Mouse (Mus musculus): ENCODE measurements around the gene Ccdc162. TPM values are rescaled to one million over a fixed set of nuclear protein-coding genes. Genes with fewer than 3 reads are reported as not detected.

Gene Ccdc162
- polyA plus RNA-seq, 1 experiment from 2014 or later: 0.42 TPM

Small RNA genes within 50 kb of the gene (microRNA-seq; reads per million reads assigned to microRNA genes)
- not detected for gene Mir3473b

Other genes with a start within 250 kb of the Ccdc162 start
- 44.5 and 48.0 TPM in 2 replicates for gene Mical1, start 240.3 kb downstream of the Ccdc162 start, polyA plus RNA-seq (2016; fragmentation: Nextera tagmentation; extraction: Ambion mirVana)
- 61.2 and 65.7 TPM in 2 replicates for gene Smpd2, start 226.3 kb downstream of the Ccdc162 start, polyA plus RNA-seq (2016; fragmentation: Nextera tagmentation; extraction: Ambion mirVana)
- 0.80 and 0.93 TPM in 2 replicates for gene Ppil6, start 226.2 kb downstream of the Ccdc162 start, polyA plus RNA-seq (2016; fragmentation: Nextera tagmentation; extraction: Ambion mirVana)
- 138 and 143 TPM in 2 replicates for gene Cd164, start 197.2 kb downstream of the Ccdc162 start, polyA plus RNA-seq (2016; fragmentation: Nextera tagmentation; extraction: Ambion mirVana)
- gene Cep57l1, start 93.2 kb upstream of the Ccdc162 start, polyA plus RNA-seq (2016; fragmentation: Nextera tagmentation; extraction: Ambion mirVana): 23.5 and 24.1 TPM in 2 replicates
- 18.5 and 23.3 TPM in 2 replicates for gene Sesn1, start 93.3 kb upstream of the Ccdc162 start, polyA plus RNA-seq (2016; fragmentation: Nextera tagmentation; extraction: Ambion mirVana)

Data from embryonic facial prominence, embryonic 10.5 days (tissue).